Mouse (Mus musculus) small intestine, adult 2 months (tissue): ENCODE measurements around the gene Nr6a1.

ENCODE experiments used
- CTCF ChIP-seq: fragments of 200-500 bp; IDR thresholded peaks from 2 replicates; pipeline ENCODE4 v1.5.1; 2012; ENCODE audit warnings: low read depth, mild to moderate bottlenecking, control low read depth, inconsistent platforms, low read length, moderate library complexity, mixed read lengths; ENCODE audit not compliant: insufficient replicate concordance, insufficient read length; ENCODE audit errors: extremely low read depth
- POLR2A ChIP-seq: fragments of 200-500 bp; IDR thresholded peaks from 2 replicates; pipeline ENCODE4 v1.6.1; 2012; ENCODE audit warnings: low read depth, mild to moderate bottlenecking, control low read depth, inconsistent platforms, low read length, moderate library complexity

GRCm38 (mm10) chr2:38719354-38719753 is 208.1 kb downstream of the Nr6a1 start:
- no peak for TF ChIP-seq CTCF
- no peak for TF ChIP-seq POLR2A
